Mouse (Mus musculus): ENCODE data around the gene Hmgb1. TPM values are rescaled to one million over a fixed set of nuclear protein-coding genes. Genes with fewer than 3 reads are reported as not detected.

Gene Hmgb1
- 100 to 1,000 TPM in 3 of 4 experiments, 10 to 100 TPM in 1; 90.7 to 109 (median 107) TPM for total RNA-seq (2022)

GRCm38 (mm10) chr5:149184104-149184843 is at the start of gene Hmgb1, which contains the start of gene Uspl1:
Hmgb1 (minus strand) TSS chr5:149184489.
Uspl1 (plus strand) TSS chr5:149184350.
- peak; percentile 98 for DNase-seq (ENCODE audit: low spot score in 2 of 2)

GRCm38 (mm10) chr5:149229619-149230339 is 45.5 kb upstream of the Hmgb1 start:
- DNase-seq (ENCODE audit: low spot score in 2 of 2) = no peak

DNA sequence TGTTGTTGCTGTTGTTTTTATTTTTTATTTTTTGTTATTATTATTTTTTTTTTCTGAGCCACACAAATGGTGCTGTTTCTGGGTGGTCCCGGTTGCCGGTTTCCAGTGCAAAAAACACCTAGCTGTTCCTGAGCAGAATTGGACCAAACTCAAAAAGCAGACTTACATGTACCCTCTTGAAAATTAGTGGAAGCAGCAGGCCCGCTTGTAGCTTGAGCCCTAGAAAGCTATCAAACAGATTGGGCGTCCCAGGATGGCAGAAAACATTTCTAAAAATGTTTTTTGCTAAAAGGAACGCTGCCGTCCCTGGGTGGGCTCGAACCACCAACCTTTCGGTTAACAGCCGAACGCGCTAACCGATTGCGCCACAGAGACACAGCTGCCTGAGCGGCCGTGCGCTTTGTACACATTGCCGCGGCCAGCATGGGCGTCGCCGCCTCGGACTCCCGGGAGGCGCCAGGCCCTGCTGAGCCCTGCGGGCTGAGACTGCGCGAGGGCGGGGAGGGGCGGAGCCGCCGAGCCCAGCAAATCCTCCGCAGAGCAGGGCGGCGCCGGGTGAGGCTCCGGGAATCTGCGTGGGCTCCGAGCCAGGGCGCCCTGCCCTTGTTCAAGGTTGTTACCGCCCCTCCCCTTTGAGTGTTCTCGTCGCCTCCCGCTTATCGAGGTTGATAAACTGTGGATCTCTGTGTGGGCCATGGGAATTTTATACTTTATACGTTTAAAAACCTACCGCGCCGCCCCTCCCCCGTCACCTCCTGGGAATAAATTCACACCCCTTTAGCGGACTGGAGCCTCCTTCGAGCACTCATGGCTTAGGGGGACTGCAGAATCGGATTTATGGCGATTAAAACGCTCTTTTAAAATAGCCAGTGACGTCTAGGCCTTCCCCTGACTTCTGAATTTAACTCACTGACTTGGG is 44.7 kb upstream of the Hmgb1 start:
- DNase-seq (ENCODE audit: low spot score in 2 of 2) = peak; percentile 98 to 99

DNA sequence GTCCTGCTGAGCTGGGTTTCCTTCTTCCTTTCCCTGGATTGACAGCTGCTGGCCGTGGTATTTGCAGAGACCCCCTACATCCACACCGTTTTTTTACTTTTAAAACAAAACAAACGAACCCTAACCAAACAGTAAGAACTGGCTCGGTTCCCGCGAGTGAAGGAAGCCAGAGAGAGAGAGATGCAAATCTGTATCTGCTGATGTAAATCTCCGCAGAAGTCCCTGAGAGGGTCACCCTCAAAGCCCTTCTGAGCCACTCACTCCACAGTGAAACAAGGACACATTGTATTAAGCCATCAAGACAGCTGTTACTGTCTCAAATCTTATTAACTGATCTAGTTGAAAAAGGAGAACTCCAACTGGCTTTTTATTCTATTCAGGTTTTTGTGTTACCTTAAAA is 40.4 kb upstream of the Hmgb1 start:
- no peak for DNase-seq (ENCODE audit: low spot score in 2 of 2)

GRCm38 (mm10) chr5:149221355-149221754 is 37.1 kb upstream of the Hmgb1 start:
- no peak for DNase-seq (ENCODE audit: low spot score in 2 of 2)

- no peak for DNase-seq (ENCODE audit: low spot score in 2 of 2)
These were observed 35.2 kb upstream of the Hmgb1 start for GRCm38 (mm10) chr5:149219493-149219892.

GRCm38 (mm10) chr5:149217524-149218357 is 33.5 kb upstream of the Hmgb1 start:
- DNase-seq (ENCODE audit: low spot score in 2 of 2) = no peak

DNA sequence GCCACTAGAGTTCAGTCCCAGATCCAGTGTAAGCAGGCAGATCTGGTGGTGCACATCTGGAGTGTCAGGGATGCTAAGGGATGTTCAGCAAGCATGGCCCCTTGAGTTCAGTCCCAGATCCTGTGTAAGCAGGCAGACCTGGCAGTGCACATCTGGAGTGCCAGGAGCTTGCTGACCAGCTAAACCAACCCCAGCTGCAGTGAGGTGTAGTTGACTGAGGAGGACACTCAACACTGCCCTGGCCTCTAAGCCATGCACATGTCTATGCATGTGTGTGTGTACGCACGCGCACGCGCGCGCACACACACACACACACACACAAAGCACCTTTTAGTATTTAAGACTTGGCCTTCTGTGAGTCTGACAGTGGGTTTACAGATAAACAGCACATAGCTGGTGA is 31.3 kb upstream of the Hmgb1 start:
- DNase-seq (ENCODE audit: low spot score in 2 of 2) = no peak

GRCm38 (mm10) chr5:149212806-149213205 is 28.5 kb upstream of the Hmgb1 start:
- no peak for DNase-seq (ENCODE audit: low spot score in 2 of 2)

DNA sequence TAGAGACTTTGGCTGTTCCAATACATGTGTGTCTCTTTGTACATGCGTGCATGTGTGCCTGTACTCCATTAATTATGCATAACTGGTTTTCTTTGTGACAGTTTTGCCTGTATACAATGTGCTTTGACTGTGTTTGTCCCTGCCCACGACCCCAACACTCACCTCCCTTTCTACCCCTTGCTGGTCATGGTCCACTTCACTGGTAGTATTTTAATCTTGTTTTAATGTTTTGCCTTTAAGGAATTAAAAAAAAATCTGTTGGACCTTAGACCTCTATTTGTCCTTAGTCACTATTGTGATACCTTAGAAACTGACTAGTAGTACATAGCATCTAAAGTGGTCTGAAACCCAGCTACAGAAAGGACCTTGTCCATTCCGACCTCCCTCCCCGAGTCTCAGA is 26.8 kb upstream of the Hmgb1 start:
- DNase-seq (ENCODE audit: low spot score in 2 of 2) = no peak

DNA sequence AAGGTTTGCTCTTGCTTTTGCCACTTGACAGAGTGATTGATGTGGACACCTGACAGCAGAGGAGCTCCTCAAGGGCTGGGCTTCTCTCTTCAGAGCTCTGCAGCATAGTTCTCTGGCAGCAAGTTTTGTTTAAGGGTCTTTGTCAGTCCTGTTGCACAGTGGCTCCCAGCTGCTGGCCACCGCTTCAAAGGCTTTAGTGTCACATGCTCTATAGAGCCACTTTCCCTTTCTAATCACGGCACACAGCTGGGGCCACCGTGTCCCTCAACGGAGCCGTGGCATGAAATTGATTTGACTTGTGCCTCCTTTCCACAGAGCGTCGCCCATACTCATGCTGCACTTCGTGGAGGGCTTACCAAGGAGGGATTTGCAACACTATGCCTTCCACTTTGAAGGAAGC is 25.0 kb upstream of the Hmgb1 start:
- no peak for DNase-seq (ENCODE audit: low spot score in 2 of 2)

- DNase-seq (ENCODE audit: low spot score in 2 of 2) = no peak
These were observed 24.5 kb upstream of the Hmgb1 start for GRCm38 (mm10) chr5:149208776-149209175.

DNA sequence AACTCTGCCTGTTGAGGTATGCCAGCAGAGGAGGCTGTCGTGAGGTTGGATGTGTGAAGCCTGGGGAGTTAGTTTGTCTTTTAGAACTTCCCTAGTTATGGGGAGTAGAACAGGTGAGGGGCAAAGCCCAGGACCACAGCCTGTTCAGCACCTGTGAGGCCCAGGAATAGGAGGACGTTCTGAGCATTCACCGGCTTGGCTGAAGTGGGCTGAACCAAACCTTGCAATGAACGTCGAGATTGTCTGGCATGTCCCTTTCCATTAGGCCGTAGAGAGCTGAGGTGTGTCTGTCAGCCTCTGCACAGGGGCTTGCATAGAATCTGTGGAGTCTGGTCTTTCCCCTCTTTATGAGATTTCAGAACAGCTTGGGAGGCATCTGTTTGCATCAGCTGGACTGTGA is 23.4 kb upstream of the Hmgb1 start:
- DNase-seq (ENCODE audit: low spot score in 2 of 2) = no peak

GRCm38 (mm10) chr5:149206286-149206685 is 22.0 kb upstream of the Hmgb1 start:
- no peak for DNase-seq (ENCODE audit: low spot score in 2 of 2)

GRCm38 (mm10) chr5:149205265-149205664 is 21.0 kb upstream of the Hmgb1 start:
- DNase-seq (ENCODE audit: low spot score in 2 of 2) = no peak

DNA sequence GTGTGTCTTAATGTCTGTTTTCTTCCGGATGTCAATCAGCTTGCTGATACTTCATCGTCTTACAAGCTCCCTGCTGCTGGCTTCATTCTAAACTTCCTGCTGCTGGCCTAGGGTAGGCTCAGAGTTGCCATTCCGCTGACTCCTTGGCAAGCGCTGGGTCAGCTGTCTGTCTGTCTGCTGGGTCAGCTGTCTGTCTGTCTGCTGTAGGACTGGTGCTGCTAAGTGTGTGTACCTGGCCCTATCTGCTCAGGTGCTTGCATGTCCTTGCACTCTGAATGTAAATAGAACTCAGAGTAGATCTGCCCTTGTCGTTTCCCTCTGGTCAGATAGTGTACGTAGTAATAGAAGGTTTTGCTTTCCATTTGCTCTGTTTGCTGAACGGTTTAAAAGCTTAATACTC is 20.5 kb upstream of the Hmgb1 start:
- no peak for DNase-seq (ENCODE audit: low spot score in 2 of 2)

- DNase-seq (ENCODE audit: low spot score in 2 of 2) = no peak
These were observed 19.6 kb upstream of the Hmgb1 start for GRCm38 (mm10) chr5:149203796-149204375.

DNA sequence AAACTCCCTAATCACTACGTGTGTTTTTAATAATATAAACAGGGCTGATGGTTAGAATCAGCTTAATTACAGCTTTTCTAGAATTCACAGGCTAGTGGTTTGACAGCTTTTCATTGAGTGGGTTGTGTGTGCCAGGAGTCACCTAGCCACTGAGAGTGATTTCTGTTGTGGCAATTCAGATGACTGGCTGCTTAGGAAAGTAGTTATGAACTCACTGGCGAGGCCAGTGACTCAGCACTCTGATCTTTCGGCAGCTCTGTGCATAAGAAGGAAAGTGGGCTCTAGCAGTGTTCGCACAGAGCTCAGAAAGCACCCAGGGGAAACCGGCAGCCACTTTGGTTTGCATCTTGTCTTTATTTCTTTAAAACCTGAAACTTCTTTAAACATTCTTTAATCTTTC is 18.7 kb upstream of the Hmgb1 start:
- no peak for DNase-seq (ENCODE audit: low spot score in 2 of 2)

DNA sequence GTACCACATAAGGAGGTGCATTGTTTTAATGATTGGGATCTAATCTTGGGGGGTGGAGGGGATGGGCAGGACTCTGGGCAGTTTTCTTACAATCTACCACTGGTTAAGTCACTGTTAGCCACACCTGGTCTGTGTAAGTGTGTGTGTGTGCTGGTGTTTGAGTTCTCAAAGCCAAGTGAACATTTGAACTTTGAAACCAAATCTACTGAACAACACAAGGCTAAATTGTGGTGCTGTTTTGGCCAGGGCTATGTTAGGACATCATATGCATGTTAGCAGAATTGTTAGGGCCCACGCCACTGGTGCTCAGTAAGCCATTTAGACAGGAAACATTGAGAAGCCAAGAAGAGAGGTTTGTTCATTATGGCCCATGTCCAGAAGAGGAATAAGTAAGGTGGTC is 14.5 kb upstream of the Hmgb1 start:
- no peak for DNase-seq (ENCODE audit: low spot score in 2 of 2)

DNA sequence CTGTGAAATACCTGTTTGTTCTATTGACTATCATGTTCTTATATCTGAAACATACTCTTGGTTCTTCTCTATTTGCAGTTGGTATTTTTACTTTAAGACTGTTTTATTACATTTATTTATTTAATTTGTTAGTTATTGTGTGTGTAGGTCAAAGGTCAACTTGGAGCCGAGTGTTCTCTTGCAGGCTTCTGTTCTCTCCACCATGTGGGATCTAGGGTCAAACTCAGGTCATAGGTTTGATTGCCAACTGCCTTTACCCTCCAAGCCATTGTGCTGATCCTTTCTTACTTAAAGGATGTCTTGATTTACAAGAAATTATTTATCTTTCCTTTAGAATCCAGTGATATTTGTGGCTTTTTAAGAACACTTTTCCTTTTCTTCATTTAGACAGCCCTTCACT is 12.3 kb upstream of the Hmgb1 start:
- no peak for DNase-seq (ENCODE audit: low spot score in 2 of 2)

DNA sequence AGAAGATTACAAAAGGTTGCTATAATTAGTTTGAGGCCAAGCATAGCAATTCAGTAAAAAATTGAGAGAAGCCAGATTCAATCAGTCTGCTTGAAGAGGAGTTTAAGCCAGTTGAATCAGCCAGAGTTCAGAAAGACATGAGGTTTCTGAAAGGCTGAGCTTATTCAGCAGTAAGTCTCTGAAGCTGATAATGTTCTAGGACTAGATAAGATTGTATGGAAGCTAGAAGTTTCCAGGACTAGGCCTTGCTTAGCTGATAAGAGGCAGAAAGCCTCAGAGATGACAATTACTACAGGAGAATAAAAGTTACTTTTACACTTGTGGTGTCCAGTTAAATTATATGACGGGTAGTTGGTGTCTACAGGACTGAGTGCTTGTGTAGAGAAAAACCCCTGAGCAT is 5.9 kb upstream of the Hmgb1 start:
- DNase-seq (ENCODE audit: low spot score in 2 of 2) = no peak
